Mouse (Mus musculus) lung, postnatal 4 days (tissue): ENCODE results near the gene Rnasel.
"Not testable (repeated sequence)": the region's sequence is repeated elsewhere in the genome, so short reads cannot be mapped to it uniquely, and the experiment has no call there.

Experiments
- DNase-seq, 2 experiments: peaks; one replicate each; pipeline ENCODE4 v3.0.0; 2021

Gene Rnasel

GRCm38 (mm10) chr1:153737101-153738085 lies 11.8 kb upstream of the Rnasel start:
- DNase-seq = no peak

- DNase-seq = no peak
Measured at GRCm38 (mm10) chr1:153739437-153740015, 9.7 kb upstream of the Rnasel start.

DNA sequence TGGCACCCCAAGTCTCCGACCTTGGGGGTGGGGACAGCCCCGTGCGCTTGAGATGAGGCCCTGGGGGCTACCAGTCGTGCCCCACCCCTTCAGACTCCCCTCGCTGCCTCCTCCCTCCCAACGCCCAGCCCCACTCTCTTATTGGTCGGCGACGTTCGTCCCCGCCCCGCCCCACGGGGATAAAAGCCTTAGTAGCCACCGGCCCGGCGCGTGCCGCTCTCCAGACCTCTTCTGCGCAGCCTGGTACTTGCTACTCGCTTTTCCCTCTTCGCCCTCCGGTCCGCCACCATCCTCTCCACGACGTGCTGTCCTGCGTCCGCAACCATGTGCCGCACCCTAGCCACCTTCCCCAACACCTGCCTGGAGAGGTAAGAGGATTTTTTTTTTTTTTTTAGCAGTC lies 9.1 kb upstream of the Rnasel start, which contains the start of gene Rgs16:
Rgs16 (plus strand) TSS at position 205 of the 400 bp plus-strand sequence.
- DNase-seq = peak; percentile 86 to 91

DNA sequence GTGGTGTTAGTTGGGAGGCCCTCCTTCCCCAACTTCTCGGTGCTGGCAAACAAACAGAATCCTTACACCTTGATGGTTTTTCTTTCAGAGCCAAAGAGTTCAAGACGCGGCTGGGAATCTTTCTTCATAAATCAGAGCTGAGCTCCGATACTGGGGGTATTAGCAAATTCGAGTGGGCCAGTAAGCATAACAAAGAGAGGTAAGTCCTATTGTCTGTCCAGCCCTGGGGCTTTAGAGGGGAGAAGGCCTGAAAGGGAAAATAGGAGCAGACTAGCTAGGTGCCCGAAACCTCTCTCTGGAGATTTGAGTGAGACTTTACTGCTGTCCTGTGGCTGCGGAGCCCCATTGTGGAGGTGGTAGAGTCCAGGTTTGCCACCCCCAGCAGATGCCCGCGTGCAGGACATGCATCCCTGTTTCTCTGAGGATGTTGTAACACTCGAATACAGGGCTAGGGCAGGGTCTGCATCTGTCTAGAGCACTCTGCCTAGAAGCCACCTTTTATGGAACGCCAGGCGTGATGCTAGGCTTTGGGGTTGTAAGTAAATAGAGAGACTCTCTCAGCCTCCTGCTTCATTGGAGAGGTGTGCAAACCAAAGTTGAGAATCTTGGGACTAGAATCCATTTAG lies 8.3 kb upstream of the Rnasel start:
- DNase-seq = no peak

- DNase-seq = no peak
Measured at GRCm38 (mm10) chr1:153741551-153742316, 7.5 kb upstream of the Rnasel start.

DNA sequence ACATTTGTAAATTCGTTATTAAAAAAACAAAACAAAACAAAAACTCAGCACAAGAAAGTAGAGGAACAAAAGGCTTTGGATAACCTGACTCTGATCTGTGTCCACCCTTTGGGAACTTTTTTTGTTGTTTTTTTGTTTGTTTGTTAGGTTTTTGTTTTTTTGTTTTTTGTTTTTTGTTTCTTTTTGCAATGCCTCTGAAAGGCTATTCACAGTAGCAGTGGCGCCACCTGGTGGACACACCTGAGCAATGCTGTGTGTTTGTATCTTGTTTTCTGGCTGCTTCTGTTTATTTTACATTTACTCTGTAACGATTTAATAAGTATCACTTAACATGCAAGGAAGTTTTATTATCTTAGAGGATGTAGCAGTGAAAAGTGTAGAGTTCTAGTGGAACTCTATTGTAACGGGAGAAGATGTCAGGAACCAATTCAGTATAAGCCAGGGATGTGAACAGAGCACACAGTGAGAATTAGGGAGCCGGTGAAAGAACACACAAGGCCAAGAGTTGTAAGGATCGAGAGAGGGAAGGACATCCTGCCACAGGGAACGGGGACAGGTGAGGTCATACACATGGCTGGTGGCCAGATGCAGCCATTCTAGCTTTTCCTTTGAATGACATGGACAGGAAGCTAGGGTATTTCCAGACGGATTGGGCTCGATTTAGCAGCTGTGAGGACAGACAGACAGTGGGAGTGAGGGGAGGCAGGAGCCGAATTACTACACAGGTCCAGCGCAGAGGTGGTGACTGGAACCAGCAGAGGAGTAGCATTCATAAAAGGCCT lies 6.7 kb upstream of the Rnasel start:
- peak; percentile 65 to 75 for DNase-seq

- DNase-seq = no peak
Measured at GRCm38 (mm10) chr1:153746119-153746670, 3.0 kb upstream of the Rnasel start.

DNA sequence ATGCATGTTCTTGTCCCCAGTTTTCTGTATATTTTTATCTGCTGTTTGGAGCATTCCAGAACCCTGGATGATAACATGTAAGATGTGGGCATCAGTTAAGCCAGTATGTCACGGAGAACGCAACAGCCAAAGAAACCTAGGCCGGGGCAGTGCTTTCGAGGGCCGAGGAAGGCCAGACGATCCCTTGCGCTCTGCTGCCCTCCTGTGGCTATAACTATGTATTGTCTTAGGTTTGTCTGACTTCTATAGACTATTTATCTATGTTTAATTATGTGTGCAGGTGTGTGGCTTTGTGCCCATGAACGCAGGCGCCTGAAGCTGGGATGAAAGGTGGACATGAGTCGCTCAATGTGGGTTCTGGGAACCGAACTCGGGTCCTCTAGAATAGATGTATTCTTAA lies 2.5 kb upstream of the Rnasel start:
- DNase-seq = peak; percentile 59 to 81

DNA sequence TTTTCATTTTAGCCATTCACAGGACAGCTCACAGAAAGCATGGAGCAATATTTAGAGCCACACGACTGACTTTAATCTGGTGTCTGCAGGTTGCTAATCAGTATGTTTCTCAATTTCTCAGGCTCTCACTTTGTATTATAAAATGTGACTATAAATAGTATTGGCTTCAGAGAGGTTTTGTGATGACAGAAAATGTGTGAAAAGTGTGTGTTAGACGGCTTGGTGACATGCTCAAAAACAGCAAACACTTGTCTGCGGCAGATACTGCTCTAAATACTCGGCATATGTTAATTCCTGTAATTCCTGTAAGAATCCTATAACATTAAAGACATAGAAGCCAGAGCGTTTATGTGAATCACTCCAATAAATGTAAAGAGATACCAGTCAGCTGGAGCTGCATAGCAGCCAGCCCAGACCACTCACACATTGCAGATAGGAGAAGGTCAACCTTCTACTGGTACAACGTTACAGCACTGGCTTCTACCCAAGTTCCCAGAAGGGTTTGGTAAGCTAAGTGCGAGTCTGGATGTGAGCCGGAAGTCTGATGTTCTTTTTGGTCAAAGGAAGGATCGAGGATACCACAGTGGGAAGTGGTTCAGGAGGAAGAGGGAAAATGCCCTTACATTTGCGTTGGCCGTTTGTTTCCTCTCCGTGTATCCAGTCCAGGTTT lies 1.2 kb upstream of the Rnasel start:
- no peak for DNase-seq

DNA sequence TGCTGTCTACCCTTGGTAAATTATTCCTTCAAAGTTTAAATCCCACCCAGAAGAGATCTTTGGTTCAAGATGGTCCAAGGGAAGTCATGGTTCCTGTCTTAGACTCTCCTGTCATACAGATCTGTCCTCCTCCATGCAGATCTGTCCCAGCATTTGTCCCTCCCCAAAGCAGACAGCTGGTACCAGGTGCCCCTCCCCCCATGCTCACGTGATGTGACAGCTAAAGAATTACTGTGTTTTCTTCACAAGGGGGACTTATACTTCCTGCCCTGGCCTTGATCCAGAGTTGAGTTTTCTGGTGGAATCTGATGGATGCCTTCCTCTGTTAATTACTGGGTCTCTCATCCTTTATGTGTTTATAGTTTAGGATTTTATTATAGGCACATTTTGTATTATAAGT lies 677 bp upstream of the Rnasel start:
- peak; percentile 66 to 74 for DNase-seq

GRCm38 (mm10) chr1:153750054-153750453 lies 828 bp downstream of the Rnasel start:
- no peak for DNase-seq

DNA sequence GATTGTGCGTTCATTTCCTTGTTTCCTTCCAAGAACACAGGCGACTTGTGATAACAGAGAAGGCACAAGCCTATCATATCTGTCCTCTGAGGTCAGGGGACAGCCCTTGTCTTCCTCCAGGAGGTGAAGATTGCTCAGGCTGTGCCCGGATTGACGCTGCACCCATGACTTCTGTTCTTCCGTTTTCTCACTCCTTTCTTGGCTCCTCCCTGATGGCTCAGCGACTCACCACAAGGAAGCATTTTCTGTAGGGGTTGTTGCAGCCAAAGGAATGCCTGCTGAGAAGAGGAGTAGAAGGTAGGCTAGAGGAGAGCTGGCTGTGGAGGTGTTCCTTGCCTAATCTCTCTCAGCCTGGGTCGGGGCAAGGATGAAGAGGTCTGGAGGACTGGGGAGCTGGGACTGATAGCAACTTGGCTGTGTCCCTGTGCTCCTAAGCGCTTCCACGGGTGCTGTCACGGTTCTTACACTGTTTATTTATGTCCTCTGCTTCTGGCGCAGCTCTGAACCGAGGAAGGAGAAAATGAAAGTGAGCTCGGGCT lies 2.6 kb downstream of the Rnasel start:
- peak; percentile 67 to 70 for DNase-seq

- DNase-seq = no peak
Measured at GRCm38 (mm10) chr1:153752521-153752920, 3.3 kb downstream of the Rnasel start.

GRCm38 (mm10) chr1:153753725-153754464 lies 4.7 kb downstream of the Rnasel start:
- peak; percentile 36 to 66 for DNase-seq

DNA sequence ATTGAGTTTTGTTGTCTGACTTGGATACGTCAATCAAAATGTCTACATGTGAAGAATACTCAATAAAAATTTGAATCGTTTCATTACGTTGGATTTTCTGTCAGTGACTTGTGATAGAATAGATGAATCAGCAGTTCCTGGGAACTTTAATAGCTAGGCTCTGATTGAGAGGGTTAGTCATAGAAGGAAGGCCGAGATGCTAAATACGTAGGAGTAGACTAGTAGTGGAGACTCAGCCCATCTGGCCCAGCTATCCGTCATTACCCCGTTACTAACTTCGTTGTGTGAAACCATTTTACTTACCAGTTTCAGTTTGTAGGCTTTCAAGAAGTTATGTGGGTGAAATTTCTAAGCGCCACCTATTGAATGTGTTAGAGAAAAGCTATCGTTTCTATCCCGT lies 14.9 kb downstream of the Rnasel start:
- DNase-seq = no peak

DNA sequence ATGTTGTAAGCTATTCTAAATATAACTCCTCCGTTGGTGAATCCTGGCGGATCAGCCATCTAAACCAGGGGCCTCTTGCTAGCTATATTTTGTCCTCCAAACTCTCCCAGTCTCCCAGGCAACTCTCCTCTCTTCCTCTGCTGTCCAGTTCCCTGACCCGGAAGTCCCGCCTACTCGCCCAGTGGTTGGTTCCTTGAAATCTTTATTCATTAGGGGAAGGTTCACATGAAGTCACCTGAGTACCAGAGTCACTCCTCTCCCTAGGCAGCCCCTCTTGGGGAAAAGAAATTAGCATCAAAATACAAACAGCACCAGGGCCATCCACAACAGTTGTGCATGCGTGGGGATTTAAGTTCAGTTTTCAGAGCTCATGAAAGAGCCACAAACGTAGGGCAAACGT lies 17.1 kb downstream of the Rnasel start:
- DNase-seq = peak in 1 of 2 experiments; percentile 23

DNA sequence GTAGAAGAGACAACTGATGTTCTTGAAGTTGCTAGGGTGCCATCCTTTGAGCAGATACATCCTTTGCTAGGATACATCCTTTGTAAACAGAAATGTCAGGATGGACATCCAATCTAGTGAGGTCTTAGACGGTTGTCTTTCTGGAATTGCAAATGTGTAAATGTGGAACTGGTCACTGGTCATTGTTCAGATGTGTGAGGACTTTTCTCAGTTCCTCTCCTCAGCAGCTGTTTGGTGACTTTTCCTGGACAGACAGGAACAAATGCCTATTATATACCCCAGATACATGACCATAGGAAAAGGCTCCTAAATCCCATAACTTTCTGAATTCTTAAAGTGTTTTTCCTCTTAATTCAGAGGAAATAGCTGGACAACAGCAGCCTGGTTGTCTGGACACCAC lies 18.1 kb downstream of the Rnasel start:
- no peak for DNase-seq

DNA sequence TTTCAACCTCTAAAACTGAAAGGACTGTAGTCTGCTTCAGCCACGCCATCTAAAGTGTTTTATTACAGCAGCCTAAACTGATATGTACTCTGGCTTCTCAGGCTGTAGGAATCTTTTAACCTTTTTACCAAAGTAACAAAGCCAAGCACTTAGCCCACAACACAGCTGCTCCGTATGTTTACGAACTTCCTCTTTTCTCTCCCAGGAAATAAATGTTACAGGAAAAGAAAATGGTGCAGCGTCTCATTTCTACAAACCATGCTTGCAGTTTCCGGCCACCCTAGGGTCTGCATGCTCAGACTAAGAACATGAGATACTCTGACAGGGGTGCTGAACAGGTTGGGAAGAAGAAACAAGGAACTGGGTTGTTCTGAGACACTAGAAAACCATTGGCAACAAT lies 19.2 kb downstream of the Rnasel start:
- no peak for DNase-seq

- not testable (repeated sequence) for DNase-seq
Measured at GRCm38 (mm10) chr1:153769571-153769970, 20.3 kb downstream of the Rnasel start.
